Mouse (Mus musculus): Measurements from ENCODE around the gene Tshz2. TPM values are rescaled to one million over a fixed set of nuclear protein-coding genes. Genes with fewer than 3 reads are reported as not detected.

Gene Tshz2
- polyA plus RNA-seq, 1 experiment from 2014 or later = 16.1 TPM

- peaks cover 55% of the 10 kb centered on the region for H3K4me1 ChIP-seq
- H3K9ac ChIP-seq = no peak overlapping the region
- H3K27ac ChIP-seq = peak overlapping the region; percentile 77; the same call in 1 of the 2 replicates
- no peak for ATAC-seq (ENCODE audit: low FRiP score, low read depth)
- H3K27me3 ChIP-seq = no peaks in the 10 kb centered on the region
- H3K4me3 ChIP-seq = no peak overlapping the region
- H3K36me3 ChIP-seq = no peaks in the 10 kb centered on the region
- no peaks in the 10 kb centered on the region for H3K9me3 ChIP-seq
- H3K4me2 ChIP-seq (replicated peaks) = no peak overlapping the region
- 71% methylated on average over 16 of the region's 16 CpGs for WGBS
Observed at GRCm38 (mm10) chr2:169749331-169749945, 116.6 kb downstream of the Tshz2 start.

- H3K27me3 ChIP-seq = no peaks in the 10 kb centered on the region
- peaks cover 65% of the 10 kb centered on the region for H3K4me1 ChIP-seq
- WGBS = 14% methylated on average over 15 of the region's 15 CpGs
- no peak overlapping the region for H3K4me3 ChIP-seq
- no peaks in the 10 kb centered on the region for H3K36me3 ChIP-seq
- peak overlapping the region; percentile 77 for H3K27ac ChIP-seq
- H3K9me3 ChIP-seq = no peaks in the 10 kb centered on the region
- peak overlapping the region; percentile 7 for H3K4me2 ChIP-seq (replicated peaks)
- peak; percentile 64 for ATAC-seq (ENCODE audit: low FRiP score, low read depth)
- no peak overlapping the region for H3K9ac ChIP-seq
Observed at GRCm38 (mm10) chr2:169750574-169751491, 118.0 kb downstream of the Tshz2 start.

- H3K27me3 ChIP-seq = no peaks in the 10 kb centered on the region
- 80% methylated on average over 9 of the region's 9 CpGs for WGBS
- no peaks in the 10 kb centered on the region for H3K9me3 ChIP-seq
- H3K4me3 ChIP-seq = no peak overlapping the region
- no peak for ATAC-seq (ENCODE audit: low FRiP score, low read depth)
- no peaks in the 10 kb centered on the region for H3K36me3 ChIP-seq
- no peak overlapping the region for H3K4me2 ChIP-seq (replicated peaks)
- H3K9ac ChIP-seq = no peak overlapping the region
- H3K4me1 ChIP-seq = peaks cover 64% of the 10 kb centered on the region
- H3K27ac ChIP-seq = no peak overlapping the region; the same call in 1 of the 2 replicates
Observed at GRCm38 (mm10) chr2:169752126-169752525, 119.3 kb downstream of the Tshz2 start.

- Histone ChIP-seq H3K27ac (no peak overlapping the region), H3K9ac (no peak overlapping the region), H3K4me3 (no peak overlapping the region), H3K27me3 (no peaks in the 10 kb centered on the region), H3K4me1 (peaks cover 70% of the 10 kb centered on the region), H3K9me3 (no peaks in the 10 kb centered on the region), H3K36me3 (no peaks in the 10 kb centered on the region), H3K4me2 (replicated peaks) (no peak overlapping the region)
- ATAC-seq (ENCODE audit: low FRiP score, low read depth) = no peak
- whole genome bisulfite sequencing = 91% methylated on average over 9 of the region's 9 CpGs
Observed at GRCm38 (mm10) chr2:169753432-169753831, 120.6 kb downstream of the Tshz2 start.

GRCm38 (mm10) chr2:169755091-169755490 lies 122.3 kb downstream of the Tshz2 start:
- no peak overlapping the region for H3K4me3 ChIP-seq
- H3K27me3 ChIP-seq = no peaks in the 10 kb centered on the region
- peaks cover 65% of the 10 kb centered on the region for H3K4me1 ChIP-seq
- H3K4me2 ChIP-seq (replicated peaks) = peak overlapping the region; percentile 19; the same call in 1 of the 2 replicates
- H3K9ac ChIP-seq = no peak overlapping the region
- H3K9me3 ChIP-seq = no peaks in the 10 kb centered on the region; the same call in 1 of the 2 replicates
- peak overlapping the region; percentile 67 for H3K27ac ChIP-seq
- H3K36me3 ChIP-seq = no peaks in the 10 kb centered on the region
- WGBS = 29% methylated on average over 7 of the region's 7 CpGs
- ATAC-seq (ENCODE audit: low FRiP score, low read depth) = no peak

- Histone ChIP-seq H3K4me3 (no peak overlapping the region), H3K4me1 (peaks cover 42% of the 10 kb centered on the region), H3K9me3 (no peaks in the 10 kb centered on the region; the same call in 1 of the 2 replicates), H3K27ac (peak overlapping the region; percentile 70), H3K36me3 (no peaks in the 10 kb centered on the region), H3K27me3 (no peaks in the 10 kb centered on the region), H3K9ac (no peak overlapping the region), H3K4me2 (replicated peaks) (no peak overlapping the region)
- ATAC-seq (ENCODE audit: low FRiP score, low read depth) = no peak; the same call in 1 of the 2 replicates
- WGBS = 54% methylated on average over 6 of the region's 6 CpGs
Observed at GRCm38 (mm10) chr2:169758120-169758519, 125.3 kb downstream of the Tshz2 start.

- Histone ChIP-seq H3K4me2 (replicated peaks) (no peak overlapping the region), H3K4me3 (no peak overlapping the region), H3K9me3 (no peaks in the 10 kb centered on the region; the same call in 1 of the 2 replicates), H3K9ac (no peak overlapping the region), H3K27ac (no peak overlapping the region), H3K36me3 (no peaks in the 10 kb centered on the region), H3K4me1 (peaks cover 28% of the 10 kb centered on the region), H3K27me3 (no peaks in the 10 kb centered on the region)
- no peak for ATAC-seq (ENCODE audit: low FRiP score, low read depth)
- WGBS = 100% methylated on average over 1 of the region's 1 CpGs
Observed at GRCm38 (mm10) chr2:169760117-169760516, 127.3 kb downstream of the Tshz2 start.

- peaks cover 18% of the 10 kb centered on the region for H3K4me1 ChIP-seq
- H3K4me3 ChIP-seq = no peak overlapping the region
- no peaks in the 10 kb centered on the region; the same call in 1 of the 2 replicates for H3K9me3 ChIP-seq
- WGBS = 34% methylated on average over 3 of the region's 3 CpGs
- no peak overlapping the region for H3K4me2 ChIP-seq (replicated peaks)
- no peaks in the 10 kb centered on the region for H3K27me3 ChIP-seq
- H3K27ac ChIP-seq = no peak overlapping the region
- no peak for ATAC-seq (ENCODE audit: low FRiP score, low read depth)
- H3K36me3 ChIP-seq = no peaks in the 10 kb centered on the region
- H3K9ac ChIP-seq = no peak overlapping the region
Observed at GRCm38 (mm10) chr2:169761726-169762125, 128.9 kb downstream of the Tshz2 start.

- WGBS = 87% methylated on average over 8 of the region's 8 CpGs
- no peak overlapping the region for H3K27ac ChIP-seq
- no peaks in the 10 kb centered on the region for H3K36me3 ChIP-seq
- no peak overlapping the region for H3K9ac ChIP-seq
- H3K4me1 ChIP-seq = peaks cover 15% of the 10 kb centered on the region
- no peaks in the 10 kb centered on the region for H3K27me3 ChIP-seq
- H3K4me2 ChIP-seq (replicated peaks) = no peak overlapping the region
- no peaks in the 10 kb centered on the region; the same call in 1 of the 2 replicates for H3K9me3 ChIP-seq
- no peak overlapping the region for H3K4me3 ChIP-seq
- ATAC-seq (ENCODE audit: low FRiP score, low read depth) = no peak
Observed at GRCm38 (mm10) chr2:169762301-169762700, 129.5 kb downstream of the Tshz2 start.

- H3K9ac ChIP-seq = no peak overlapping the region
- no peaks in the 10 kb centered on the region for H3K36me3 ChIP-seq
- H3K27me3 ChIP-seq = no peaks in the 10 kb centered on the region
- H3K4me1 ChIP-seq = peaks cover under 1% of the 10 kb centered on the region
- ATAC-seq (ENCODE audit: low FRiP score, low read depth) = no peak
- H3K9me3 ChIP-seq = no peaks in the 10 kb centered on the region; the same call in 1 of the 2 replicates
- WGBS = 89% methylated on average over 8 of the region's 8 CpGs
- no peak overlapping the region for H3K4me2 ChIP-seq (replicated peaks)
- no peak overlapping the region for H3K4me3 ChIP-seq
- no peak overlapping the region for H3K27ac ChIP-seq
Observed at GRCm38 (mm10) chr2:169763716-169764115, 130.9 kb downstream of the Tshz2 start.

GRCm38 (mm10) chr2:169766247-169766646 lies 133.4 kb downstream of the Tshz2 start:
- Histone ChIP-seq H3K4me1 (no peaks in the 10 kb centered on the region), H3K9me3 (no peaks in the 10 kb centered on the region), H3K4me2 (replicated peaks) (no peak overlapping the region), H3K36me3 (no peaks in the 10 kb centered on the region), H3K9ac (no peak overlapping the region), H3K4me3 (no peak overlapping the region), H3K27ac (no peak overlapping the region), H3K27me3 (no peaks in the 10 kb centered on the region)
- ATAC-seq (ENCODE audit: low FRiP score, low read depth) = no peak
- 74% methylated on average over 8 of the region's 8 CpGs for WGBS

GRCm38 (mm10) chr2:169767281-169767680 lies 134.5 kb downstream of the Tshz2 start:
- H3K27ac ChIP-seq = no peak overlapping the region
- no peak overlapping the region for H3K9ac ChIP-seq
- H3K9me3 ChIP-seq = no peaks in the 10 kb centered on the region
- H3K27me3 ChIP-seq = no peaks in the 10 kb centered on the region
- H3K36me3 ChIP-seq = no peaks in the 10 kb centered on the region
- WGBS = 81% methylated on average over 3 of the region's 3 CpGs
- no peak for ATAC-seq (ENCODE audit: low FRiP score, low read depth)
- no peaks in the 10 kb centered on the region for H3K4me1 ChIP-seq
- no peak overlapping the region for H3K4me2 ChIP-seq (replicated peaks)
- no peak overlapping the region for H3K4me3 ChIP-seq

All from limb, embryonic 13.5 days (tissue).